Mouse (Mus musculus): ENCODE measurements around the gene Nudt14.

Nudt14 gene

DNA sequence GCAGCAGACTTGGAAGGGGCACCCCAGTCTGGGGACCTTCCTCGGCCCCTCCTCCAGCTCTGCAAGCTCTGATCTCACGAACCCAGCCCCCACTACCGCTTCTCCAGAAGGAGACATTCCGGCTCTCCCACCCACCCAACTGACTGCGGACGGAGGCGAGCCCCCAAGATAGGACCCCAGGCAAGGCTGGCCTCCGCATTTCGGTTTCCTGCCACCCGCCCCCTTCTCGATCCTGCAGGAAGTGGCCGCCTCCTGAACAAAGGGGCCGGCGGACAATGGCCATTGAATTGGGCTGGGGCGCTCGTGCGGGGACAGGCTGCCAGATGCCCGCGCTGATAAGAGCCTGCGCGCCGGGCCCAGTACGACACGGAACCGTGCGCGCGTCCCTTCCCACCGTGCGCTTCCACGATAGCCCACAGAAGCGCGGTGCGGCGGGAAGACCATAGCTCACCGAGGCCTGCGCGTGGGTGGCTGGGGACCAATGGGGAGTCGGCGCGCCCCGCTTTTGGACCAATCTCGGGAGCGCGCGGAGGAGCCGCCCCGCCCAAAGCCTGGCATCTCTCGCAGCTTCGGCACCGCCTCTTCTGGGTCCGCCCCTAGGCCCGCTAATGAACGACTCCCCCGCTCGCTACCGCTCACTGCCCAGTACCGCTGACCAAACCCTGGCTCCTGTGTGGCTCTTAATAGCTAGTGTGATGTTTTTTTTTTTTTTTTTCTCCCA lies 8.3 kb upstream of the Nudt14 start:
- peak; percentile 90 for DNase-seq (ENCODE audit: low spot score)

DNA sequence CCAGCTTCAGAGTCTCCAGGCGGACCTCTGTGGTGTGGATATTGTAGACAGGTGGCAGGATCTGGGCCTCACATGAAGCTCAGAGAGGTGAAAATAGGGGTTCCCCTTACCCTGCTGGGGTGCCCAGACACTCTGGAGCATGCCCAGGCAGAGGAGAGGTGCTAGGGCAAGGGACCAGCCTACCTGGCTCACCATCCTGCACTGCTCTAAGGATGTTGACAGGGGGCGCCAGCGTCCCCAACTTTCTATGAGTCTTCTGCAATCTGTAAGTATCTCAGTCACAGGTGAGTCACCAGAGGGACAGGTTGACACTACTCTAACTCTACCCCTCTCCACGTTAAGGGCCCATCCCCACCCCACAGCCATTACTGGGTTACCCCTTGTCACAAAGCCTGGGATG lies 5.4 kb upstream of the Nudt14 start:
- no peak for DNase-seq (ENCODE audit: low spot score)

DNA sequence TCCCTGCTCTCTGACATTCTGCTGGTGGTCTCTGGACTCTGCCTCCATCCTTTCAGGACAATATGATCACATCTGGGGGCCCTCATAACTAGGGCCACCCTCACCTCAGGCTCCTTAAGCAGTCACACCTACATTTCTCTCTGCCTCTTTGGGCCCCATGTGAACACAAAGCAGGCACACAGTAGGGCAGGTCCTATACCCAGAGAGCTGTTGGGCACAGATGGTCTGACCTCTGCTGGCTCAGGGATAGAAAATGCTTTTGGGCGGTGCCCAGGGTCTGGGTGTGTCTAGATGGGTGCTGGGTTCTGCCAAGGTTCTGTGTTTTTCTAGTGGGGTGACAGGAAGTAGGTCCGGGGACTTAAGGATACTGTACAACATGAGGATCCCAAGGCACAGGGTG lies 1.7 kb upstream of the Nudt14 start:
- no peak for DNase-seq (ENCODE audit: low spot score)

DNA sequence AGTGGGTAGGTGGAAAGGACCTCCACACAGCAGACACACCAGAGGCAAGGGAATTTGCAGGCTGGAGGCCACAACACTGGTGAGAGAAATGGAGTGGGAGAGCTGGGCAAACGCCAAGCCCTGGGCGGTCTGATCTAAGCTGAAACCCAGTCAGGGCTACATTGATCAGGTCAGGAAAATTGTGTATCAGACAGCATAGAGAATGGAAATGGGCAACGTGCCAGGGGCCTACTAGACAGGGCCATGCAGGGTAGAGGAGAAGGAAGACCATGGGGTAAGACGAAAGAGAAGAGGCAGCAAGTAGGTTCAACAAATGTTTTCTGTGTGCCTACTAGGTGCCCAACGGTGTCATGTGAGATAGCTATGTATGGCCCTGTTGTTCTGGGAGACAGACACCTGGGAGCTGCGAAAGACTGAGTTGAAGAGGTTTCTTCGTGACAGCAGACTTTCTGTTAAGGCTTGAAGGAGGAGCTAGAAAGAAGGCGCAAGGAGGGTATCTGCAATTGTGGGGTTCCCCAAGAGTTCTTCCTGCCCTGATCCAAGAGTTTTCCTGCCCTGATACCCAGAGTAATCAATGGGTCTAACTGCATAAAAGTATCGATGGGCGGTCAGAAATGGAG lies 658 bp downstream of the Nudt14 start:
- DNase-seq (ENCODE audit: low spot score) = peak; percentile 53

DNA sequence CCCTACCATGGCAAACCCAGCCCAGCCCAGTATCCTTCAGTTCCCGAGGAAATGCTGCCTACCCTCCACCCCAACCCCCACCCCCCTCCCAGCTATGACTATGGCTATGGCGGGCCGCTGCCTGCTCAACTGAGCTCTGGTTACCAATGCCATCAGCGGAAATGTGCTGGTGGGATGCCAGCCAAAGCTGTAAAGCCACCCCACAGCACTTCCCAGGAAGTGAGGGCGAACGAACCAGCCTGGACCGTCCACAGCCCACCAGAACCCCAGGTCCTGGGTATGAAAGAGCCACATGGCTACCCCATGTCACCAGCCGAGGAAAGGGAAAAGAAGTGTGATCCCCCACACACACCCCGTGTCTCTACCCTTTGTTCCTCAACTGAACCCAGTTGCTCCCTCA lies 1.2 kb downstream of the Nudt14 start:
- no peak for DNase-seq (ENCODE audit: low spot score)

DNA sequence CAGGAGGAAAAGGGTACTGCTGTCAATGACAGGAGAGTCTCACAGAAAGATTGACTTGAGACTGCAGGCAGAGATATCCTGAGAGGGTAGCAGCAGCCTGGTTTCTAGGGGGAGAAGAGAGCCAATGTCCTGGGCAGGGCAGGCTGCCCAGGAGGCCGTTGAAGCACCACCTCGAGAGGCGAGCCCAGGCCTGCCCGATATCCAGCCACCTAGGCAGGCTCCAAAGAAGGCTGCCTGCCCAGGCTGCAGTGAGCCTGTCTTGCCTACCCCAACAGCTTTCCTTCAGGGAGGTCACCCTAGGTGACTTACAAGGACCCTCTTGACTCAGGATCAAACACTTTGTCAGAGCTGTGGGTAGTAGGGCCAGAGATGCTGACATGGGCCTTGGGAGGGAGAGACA lies 1.7 kb downstream of the Nudt14 start:
- peak; percentile 53 for DNase-seq (ENCODE audit: low spot score)

DNA sequence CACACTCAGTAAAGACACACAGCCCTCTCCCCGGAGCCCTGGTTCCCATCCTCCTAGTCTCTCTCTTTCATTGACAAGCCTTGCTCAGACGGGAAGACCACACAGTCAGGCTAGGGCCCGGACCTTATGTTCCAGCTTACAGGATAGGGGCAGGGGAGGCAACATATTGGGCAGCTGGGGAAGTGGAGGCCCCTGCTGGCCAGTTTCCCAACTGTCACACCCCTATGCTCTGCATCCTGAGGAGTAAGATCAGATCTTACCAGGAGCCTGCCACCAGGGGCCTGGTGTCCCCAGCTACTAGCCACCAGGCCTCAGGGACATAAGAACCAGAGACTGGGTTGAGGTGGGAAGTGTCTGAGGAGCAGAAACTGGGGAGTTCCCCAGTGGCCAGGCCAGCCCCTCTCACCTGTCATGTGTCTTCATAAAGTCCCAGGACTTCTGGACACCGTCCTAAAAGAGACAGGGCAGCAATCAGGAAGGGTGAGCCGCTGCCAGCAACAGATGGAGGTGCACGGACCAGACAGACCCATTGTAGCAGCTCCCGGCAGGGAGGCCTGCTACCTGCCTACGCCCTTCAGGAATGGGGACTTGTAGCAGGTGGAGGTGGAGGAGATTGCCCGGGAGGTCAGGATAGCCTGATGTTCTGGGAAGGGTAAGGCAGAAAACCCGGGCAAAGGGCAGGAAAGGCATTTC lies 2.9 kb downstream of the Nudt14 start:
- DNase-seq (ENCODE audit: low spot score) = no peak

DNA sequence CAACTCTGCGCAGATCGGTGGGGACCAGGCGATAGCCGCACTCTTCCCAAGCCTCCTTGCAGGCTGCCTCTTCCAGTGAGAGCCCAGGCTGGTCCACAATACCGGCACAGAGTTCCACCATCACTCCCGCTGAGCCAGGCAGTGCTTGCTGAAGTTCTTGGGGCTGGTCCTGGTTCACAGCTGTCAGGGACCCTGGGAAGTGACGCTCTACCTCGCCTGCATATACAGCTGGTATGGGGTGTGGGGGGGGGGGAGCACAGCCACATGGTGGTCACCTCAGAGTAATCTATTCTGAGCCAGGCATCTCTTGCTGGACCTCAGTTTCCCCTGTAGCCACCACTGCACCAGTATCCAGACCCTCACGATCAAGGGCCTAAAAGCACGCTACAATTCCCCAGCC lies 3.6 kb downstream of the Nudt14 start:
- DNase-seq (ENCODE audit: low spot score) = no peak

DNA sequence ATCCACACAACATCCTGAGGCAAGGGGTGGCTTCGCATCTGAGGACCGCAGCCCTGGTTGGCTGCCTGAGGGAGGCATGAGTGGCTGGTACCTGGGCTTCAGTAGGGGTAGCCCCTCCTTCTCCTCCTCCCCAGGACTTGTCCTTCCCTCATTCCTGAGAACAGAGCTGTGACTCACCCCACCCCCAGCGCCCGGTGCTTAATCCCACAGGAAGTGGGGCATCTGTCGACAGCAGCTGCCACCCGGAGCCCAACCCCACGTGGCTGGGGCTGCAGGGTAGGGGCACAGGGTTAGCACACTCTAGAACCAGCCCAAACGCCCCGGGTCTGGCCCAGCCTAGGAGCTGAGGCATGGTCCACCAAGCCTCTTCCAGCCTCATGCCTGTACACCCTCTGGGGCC lies 4.0 kb downstream of the Nudt14 start:
- peak; percentile 53 for DNase-seq (ENCODE audit: low spot score)

DNA sequence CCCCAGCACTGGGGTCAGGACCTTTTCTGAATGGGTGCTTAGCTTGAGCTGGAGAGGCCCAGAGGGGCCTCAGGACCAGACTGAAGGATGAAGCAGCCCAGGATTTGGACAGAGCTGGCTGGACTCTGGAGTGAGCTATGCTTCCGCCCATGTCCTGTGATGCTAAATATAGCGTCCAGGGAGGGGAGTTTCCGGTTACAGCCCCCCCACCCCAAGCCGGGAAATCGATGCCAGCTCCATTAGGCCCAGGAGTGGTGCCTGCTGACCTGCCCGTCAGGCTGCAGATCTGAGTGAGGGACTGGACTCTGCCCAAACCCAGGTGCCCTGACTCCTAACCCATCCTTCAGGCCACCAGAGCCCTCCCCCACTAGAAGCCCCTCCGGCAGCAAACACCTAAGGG lies 9.3 kb downstream of the Nudt14 start:
- DNase-seq (ENCODE audit: low spot score) = no peak

DNA sequence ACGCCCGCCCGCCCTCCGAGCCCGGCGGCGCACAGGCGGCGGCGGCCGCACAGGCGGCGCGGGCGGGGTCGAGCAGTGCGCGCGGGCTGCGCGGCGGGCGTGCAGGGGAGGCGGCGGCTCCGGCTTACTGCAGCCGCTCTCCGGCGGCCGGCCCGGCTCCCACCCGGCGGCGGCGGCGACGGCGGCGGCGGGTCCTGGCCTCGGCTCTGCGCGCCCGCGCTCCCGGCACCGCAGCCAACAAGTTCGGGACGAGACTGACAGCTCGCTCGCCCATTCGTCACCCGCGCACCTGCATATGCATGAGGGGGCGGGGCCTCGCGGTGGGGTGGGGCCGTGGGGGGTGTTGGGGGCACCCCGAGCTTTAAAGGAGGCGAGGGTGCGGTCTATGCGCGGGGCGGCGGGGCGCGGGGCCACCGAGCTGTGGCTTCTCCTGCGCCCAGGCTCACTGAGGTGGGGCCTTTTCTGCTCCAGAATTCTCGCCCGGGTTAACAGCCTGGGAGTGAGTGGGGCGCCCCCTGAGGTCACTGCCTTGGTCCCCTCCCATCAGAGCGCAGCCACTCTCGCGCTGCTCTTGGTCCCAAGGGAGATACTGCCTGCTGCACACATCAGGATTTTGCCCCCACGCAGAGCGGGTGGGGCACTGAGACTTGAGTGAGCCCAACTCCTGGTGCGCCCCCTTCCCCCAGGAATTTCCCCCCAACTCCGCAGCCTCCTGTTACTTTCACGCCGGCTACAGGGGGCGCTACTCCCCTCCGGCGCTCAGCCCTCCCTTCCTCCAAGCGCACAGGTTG lies 12.2 kb downstream of the Nudt14 start, which contains the start of gene Jag2:
TSS of gene Jag2 (minus strand) at position 215 of the 791 bp plus-strand sequence.
- DNase-seq (ENCODE audit: low spot score) = peak; percentile 69

DNA sequence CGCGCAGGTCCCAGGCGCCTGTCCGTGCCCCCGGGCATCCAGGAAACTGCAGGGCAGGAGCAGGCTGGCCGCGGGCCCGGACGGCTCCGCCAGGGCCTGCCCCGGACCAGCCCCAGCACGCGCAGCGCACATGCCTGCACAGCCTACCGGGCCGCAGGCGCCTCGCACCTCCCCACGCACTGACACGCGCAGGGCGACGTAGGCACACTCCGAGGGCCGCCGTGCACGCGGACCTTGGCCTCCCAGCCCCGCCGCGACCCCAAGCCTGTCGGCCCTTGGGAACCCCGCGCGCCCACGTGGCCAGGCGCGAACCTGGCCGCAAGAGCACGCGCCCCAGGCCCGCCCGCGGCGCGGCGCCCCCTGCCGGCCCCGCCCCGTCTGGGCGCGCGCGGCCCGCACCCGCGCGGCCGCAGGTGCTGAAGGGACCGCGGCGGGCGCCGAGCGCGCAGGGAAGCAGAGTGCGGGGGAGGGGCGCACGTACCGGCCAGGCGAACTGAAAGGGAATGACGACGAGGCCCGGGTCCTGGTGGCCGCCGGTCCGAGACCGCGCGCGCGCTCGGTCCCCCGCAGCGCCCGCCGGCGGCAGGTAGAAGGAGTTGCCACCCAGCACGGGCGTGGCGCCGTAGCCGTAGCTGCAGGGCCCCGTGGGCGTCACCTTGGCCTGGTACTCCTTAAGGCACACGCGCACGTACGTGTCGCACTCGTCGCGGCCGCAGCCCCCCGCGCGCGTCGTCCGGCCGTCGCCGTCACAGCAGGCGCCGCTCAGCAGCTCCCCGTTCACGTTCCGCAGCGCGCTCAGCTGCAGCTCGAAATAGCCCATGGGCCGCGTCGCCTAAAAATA lies 13.3 kb downstream of the Nudt14 start:
- peak; percentile 80 for DNase-seq (ENCODE audit: low spot score)

DNA sequence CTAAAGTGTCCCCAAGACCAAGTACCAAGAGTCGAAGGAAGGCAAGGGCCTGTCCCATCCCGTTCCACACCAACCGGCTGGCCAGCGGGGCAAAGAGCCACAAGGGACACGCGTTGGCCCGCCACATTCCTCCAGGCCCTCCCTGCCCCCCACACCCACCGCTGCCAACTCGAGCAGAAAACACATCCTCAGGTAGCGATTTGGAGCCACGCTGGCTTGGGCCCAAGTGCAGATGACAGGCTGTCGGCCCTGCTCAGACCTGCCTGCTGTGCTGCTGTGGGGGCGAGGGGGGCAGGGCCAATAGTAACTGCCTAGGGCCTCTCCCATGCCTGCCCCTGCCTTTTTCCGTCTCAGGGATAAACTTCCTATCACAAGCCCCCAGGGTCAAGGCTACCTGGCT lies 14.7 kb downstream of the Nudt14 start:
- DNase-seq (ENCODE audit: low spot score) = peak; percentile 85

DNA sequence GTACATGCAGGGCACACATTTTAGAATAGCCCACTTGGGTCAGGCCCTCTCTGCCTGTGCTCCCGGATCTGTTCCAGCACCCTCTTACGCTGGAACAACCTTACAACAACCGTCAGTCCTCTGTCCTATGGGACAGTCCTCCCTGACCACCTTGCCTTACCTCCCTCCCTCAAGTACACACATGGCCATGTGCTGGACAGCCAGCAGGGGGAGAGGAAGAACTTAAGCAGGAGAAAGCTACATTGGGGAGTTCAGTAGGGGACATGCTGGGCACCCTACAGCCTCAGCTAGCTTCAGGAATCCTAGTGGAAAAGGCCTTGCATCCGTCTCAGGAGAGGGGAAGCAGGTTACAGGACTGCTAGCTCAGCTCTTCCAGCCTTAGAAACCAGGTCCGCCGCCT lies 16.0 kb downstream of the Nudt14 start:
- no peak for DNase-seq (ENCODE audit: low spot score)

DNA sequence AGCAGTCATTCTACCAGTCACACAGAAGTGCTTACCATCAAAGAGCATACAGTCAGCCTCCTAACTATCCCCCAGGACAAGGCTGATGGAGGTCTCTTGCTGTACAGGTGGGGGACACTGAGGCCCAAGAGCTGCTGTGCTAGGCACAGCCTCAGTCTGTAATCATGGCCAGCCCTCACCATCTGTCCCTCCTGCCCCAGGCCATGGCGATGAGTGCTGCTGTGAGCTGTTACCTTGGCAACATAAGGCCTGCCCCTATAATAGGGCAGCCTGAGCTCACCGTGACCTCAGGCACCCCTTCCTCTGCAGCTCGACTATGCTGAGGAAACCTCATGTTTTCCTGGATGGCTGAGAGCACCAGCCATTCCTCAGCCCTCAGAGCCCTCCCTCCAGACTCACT lies 19.4 kb downstream of the Nudt14 start:
- no peak for DNase-seq (ENCODE audit: low spot score)

DNA sequence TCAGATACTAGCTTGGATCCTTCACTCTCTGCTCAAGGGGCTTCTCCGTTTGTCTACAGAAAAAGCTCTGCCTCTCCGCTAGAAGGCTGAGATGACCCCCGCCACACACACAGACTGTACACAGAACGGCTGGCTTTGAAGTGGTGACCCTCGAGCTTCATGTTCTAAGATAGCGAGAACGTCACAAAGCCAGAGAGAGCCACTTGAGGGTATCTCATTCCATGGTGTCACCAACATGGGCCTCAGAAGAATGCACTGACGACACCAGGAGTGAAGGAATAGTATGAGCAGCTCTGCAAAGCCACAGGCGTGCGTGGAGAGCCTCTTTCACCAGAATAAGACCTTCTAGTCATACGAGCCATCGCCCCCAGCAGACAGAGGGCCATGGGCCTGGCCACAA lies 20.4 kb downstream of the Nudt14 start:
- no peak for DNase-seq (ENCODE audit: low spot score)

DNA sequence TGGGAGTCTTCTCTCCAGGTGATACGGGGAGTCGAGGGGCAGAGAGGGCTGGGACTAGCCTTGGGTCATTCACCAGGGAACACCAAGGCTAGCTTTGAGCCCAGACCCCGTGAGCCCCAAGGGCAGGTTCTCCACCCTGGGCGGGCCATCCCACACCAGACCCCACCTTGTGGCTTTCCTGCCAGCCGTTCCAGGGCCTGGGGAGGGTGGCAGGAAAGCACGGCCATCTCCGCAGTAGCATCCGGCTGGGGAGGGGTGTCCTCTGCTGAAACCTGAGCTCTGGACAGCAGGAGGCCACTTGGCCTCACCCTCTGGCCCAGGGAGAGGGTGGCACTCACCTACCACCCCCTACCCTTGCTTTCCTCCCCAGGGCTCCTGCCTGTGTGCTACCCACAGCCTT lies 24.0 kb downstream of the Nudt14 start:
- DNase-seq (ENCODE audit: low spot score) = no peak

DNA sequence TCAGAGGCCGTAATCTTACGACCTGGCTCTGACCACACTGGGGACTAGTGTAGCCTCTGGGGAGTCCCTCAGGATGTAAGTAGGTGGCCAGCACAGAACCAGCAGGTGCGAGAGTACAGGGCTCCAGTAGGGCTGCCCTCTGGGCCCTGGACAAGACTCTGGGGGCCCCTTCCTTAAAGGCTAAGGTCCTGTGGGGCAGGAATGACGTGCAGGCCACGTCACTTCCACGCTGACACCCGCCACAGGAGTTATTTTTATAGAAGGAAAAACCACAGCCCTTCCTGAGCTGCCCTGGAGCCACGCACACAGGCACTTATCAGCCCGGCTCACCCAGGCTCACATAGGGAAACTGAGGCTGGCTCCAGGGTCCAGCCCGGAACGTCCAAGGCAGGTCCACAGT lies 24.4 kb downstream of the Nudt14 start:
- no peak for DNase-seq (ENCODE audit: low spot score)

DNA sequence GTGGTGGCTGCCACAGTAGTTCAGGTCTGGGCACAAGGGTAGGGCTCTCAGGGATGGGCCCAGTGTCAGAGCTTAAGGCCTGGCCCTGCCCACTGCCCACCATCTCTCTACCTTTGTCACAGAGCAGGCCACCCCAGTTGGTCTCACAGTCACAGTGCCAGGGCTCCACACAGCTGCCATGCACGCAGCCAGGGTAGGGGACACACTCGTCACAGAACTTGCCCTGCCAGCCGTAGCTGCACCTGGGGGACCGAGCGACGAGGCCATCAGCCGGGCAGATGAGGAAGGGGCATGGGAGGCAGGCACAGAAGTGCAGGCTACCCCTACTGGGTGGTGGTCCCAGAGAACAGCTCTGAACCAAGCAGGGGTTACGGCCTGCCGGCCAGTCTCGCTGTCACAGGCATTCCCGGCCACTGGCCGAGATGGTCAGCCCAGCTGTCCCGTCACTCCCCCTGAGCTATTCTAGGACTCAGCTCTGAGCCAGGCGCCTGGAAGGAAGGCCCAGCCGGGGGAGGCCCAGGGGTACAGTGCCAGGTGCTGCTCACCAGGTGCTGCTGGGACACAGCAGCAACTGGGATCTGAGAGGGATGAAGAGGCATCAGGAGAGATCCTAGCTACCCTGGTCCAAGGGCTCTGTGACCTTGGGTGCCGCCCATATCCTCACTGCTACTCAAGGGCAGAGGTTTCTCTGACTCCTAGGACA lies 25.1 kb downstream of the Nudt14 start:
- DNase-seq (ENCODE audit: low spot score) = no peak

DNA sequence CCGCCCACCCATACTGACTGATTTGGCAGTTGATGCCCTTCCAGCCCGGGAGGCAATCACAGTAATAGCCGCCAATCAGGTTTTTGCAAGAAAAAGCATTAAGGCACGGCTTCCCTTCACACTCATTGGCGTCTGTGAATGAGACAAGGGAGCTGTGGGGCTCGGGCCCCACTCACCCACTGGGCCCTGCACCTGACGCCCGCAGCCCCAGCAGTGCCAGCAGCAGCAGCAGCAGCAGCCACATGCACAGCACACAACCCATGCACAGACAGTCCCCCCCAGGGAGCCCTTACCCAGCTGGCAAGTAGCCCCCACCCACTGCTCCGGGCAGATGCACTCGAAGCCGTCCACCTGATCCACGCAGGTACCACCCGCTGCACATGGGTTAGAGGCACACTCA lies 26.3 kb downstream of the Nudt14 start:
- DNase-seq (ENCODE audit: low spot score) = no peak

DNA sequence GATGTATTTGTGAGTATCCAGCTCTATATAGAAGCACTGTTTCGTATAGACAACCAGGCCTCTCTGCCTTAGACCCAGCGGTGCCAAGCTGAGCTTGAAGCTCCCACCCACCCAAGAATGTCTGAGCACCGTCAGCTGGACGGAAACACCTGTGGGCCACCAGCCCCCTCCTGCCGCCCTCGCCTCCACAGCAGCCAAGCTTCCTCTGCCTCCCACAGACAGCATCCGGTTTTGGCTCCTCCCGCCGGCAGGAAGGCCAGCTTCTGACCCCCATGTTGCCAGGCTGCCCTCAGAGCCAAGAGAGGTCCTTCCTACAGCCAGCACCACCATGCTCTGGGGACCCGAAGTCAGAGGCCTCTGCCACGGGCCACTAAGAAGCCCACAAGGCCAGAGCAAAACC lies 27.4 kb downstream of the Nudt14 start:
- DNase-seq (ENCODE audit: low spot score) = no peak
